ENCODE assay signal across 12 mouse cellular contexts in genomic region chr4:94554955-94555494, GRCm38 (mm10). TPM values are rescaled to one million over a fixed set of nuclear protein-coding genes. Genes with fewer than 3 reads are reported as not detected.
DNase-seq lines count a peak whose midpoint lies in the region; ATAC-seq lines count a peak whose summit lies in the region.
"Had no signal": no experiment of that assay in that cellular context is flagged by ENCODE, and none has a peak within 500 bp of the region (broad histone marks: within the 10 kb centered on the region; RNA-seq: fewer than 3 reads in every experiment).

No protein-coding gene starts in this region.

- no peaks in the 10 kb centered on the region for H3K27me3 ChIP-seq in kidney, embryonic 15.5 days
- no peaks in the 10 kb centered on the region for H3K27me3 ChIP-seq in hindbrain, embryonic 15.5 days
- no peaks in the 10 kb centered on the region for H3K27me3 ChIP-seq in midbrain, embryonic 15.5 days (replicated peaks)
- H3K27me3 ChIP-seq: Patski had no signal

- H3K9me3 ChIP-seq in kidney, embryonic 15.5 days (replicated peaks) = no peaks in the 10 kb centered on the region
- H3K9me3 ChIP-seq in hindbrain, embryonic 15.5 days = no peaks in the 10 kb centered on the region
- no peaks in the 10 kb centered on the region for H3K9me3 ChIP-seq in midbrain, embryonic 15.5 days

- peak overlapping the region; percentile 99 for H3K4me3 ChIP-seq in kidney, embryonic 15.5 days (replicated peaks)
- H3K4me3 ChIP-seq in hindbrain, embryonic 15.5 days = peak overlapping the region; percentile 83
- peak overlapping the region; percentile 100 for H3K4me3 ChIP-seq in midbrain, embryonic 15.5 days

- 93% methylated on average over 5 of the region's 5 CpGs for WGBS in kidney, embryonic 15.5 days
- 93% methylated on average over 5 of the region's 5 CpGs for WGBS in hindbrain, embryonic 15.5 days
- WGBS in midbrain, embryonic 15.5 days = 89% methylated on average over 5 of the region's 5 CpGs

- no peak for DNase-seq in kidney, adult 11 months
- peak; percentile 27 for DNase-seq in ZHBTc4 (ENCODE audit: low read depth, low spot score)
- no peak for DNase-seq in layer of hippocampus, postnatal 14 days (ENCODE audit: low spot score in 2 of 2)
- no peak for DNase-seq in gastrocnemius, postnatal 14 days
- no peak for DNase-seq in right cerebral cortex, adult 2 months (ENCODE audit: low spot score in 2 of 2)
- DNase-seq: cerebellum, adult 9-11 months; heart, adult 11 months; layer of hippocampus, postnatal 36 days had no signal

- H3K36me3 ChIP-seq in kidney, embryonic 15.5 days = 0 out of 2 replicates have a peak, but pooled peaks cover 3% of the 10 kb centered on the region
- no peaks in the 10 kb centered on the region for H3K36me3 ChIP-seq in hindbrain, embryonic 15.5 days
- no peaks in the 10 kb centered on the region for H3K36me3 ChIP-seq in midbrain, embryonic 15.5 days (replicated peaks)

- ATAC-seq in kidney, embryonic 15.5 days (replicated peaks; ENCODE audit: low FRiP score) = no peak
- ATAC-seq in hindbrain, embryonic 15.5 days (ENCODE audit: low FRiP score, low read depth) = no peak
- no peak for ATAC-seq in midbrain, embryonic 15.5 days (replicated peaks)
- ATAC-seq: Patski had no signal

- no peak overlapping the region for H3K27ac ChIP-seq in kidney, embryonic 15.5 days
- no peak overlapping the region for H3K27ac ChIP-seq in hindbrain, embryonic 15.5 days (replicated peaks)
- no peak overlapping the region for H3K27ac ChIP-seq in midbrain, embryonic 15.5 days

- intact Hi-C loops in gastrocnemius, postnatal 14 days (cut with DNase I; ENCODE audit: low total_unique reads) = no loop called here

- peak overlapping the region; percentile 63; the same call in 1 of the 2 replicates for H3K4me2 ChIP-seq in kidney, embryonic 15.5 days
- peak overlapping the region; percentile 69 for H3K4me2 ChIP-seq in hindbrain, embryonic 15.5 days
- peak overlapping the region; percentile 68; the same call in 1 of the 2 replicates for H3K4me2 ChIP-seq in midbrain, embryonic 15.5 days

- H3K9ac ChIP-seq in kidney, embryonic 15.5 days = no peak overlapping the region
- H3K9ac ChIP-seq in hindbrain, embryonic 15.5 days = no peak overlapping the region
- no peak overlapping the region for H3K9ac ChIP-seq in midbrain, embryonic 15.5 days

- peaks cover 9% of the 10 kb centered on the region; the same call in 1 of the 2 replicates for H3K4me1 ChIP-seq in kidney, embryonic 15.5 days
- peaks cover 15% of the 10 kb centered on the region for H3K4me1 ChIP-seq in hindbrain, embryonic 15.5 days (replicated peaks)
- peaks cover 19% of the 10 kb centered on the region for H3K4me1 ChIP-seq in midbrain, embryonic 15.5 days

RNA-seq across cellular contexts. Expression of gene Gm10306, which starts 1.3 kb away (rescaled TPM):
- polyA plus RNA-seq in kidney, embryonic 15.5 days (2015; fragmentation: Nextera tagmentation; extraction: Ambion mirVana) = not detected in 2 replicates
- polyA plus RNA-seq in hindbrain, embryonic 15.5 days (2015; fragmentation: Nextera tagmentation; extraction: Ambion mirVana) = not detected in 2 replicates
- polyA plus RNA-seq in midbrain, embryonic 15.5 days (2015; fragmentation: Nextera tagmentation; extraction: Ambion mirVana) = 0.70 TPM in 1 of 2 replicates, not detected in the other
- total RNA-seq in layer of hippocampus, postnatal 14 days (2021) = not detected
- total RNA-seq in gastrocnemius, postnatal 14 days (2021) = not detected
- total RNA-seq: layer of hippocampus, postnatal 36 days had no signal

RNA-seq across cellular contexts. Expression of gene Caap1, which starts 1.6 kb away (rescaled TPM):
- 23.6 and 23.9 TPM in 2 replicates for polyA plus RNA-seq in kidney, embryonic 15.5 days (2015; fragmentation: Nextera tagmentation; extraction: Ambion mirVana)
- polyA plus RNA-seq in hindbrain, embryonic 15.5 days (2015; fragmentation: Nextera tagmentation; extraction: Ambion mirVana) = 14.8 and 16.0 TPM in 2 replicates
- polyA plus RNA-seq in midbrain, embryonic 15.5 days (2015; fragmentation: Nextera tagmentation; extraction: Ambion mirVana) = 16.7 and 17.3 TPM in 2 replicates
- 10 to 100 TPM in 1 of 2 experiments, 1 to 10 TPM in 1; 9.4 to 10.8 TPM for total RNA-seq in layer of hippocampus, postnatal 14 days (2021)
- 1 to 10 TPM; 2.6 to 2.7 TPM for total RNA-seq in gastrocnemius, postnatal 14 days (2021)

RNA-seq across cellular contexts. Expression of gene Plaa, which starts 48.0 kb away (rescaled TPM):
- polyA plus RNA-seq in kidney, embryonic 15.5 days (2015; fragmentation: Nextera tagmentation; extraction: Ambion mirVana) = 70.7 and 75.6 TPM in 2 replicates
- polyA plus RNA-seq in hindbrain, embryonic 15.5 days (2015; fragmentation: Nextera tagmentation; extraction: Ambion mirVana) = 67.2 and 70.2 TPM in 2 replicates
- 72.6 and 74.9 TPM in 2 replicates for polyA plus RNA-seq in midbrain, embryonic 15.5 days (2015; fragmentation: Nextera tagmentation; extraction: Ambion mirVana)
- total RNA-seq in layer of hippocampus, postnatal 14 days (2021) = 10 to 100 TPM; 56.5 to 60.9 TPM
- total RNA-seq in gastrocnemius, postnatal 14 days (2021) = 10 to 100 TPM; 32.7 to 38.9 TPM

RNA-seq across cellular contexts. Expression of gene Ift74, which starts 59.3 kb away (rescaled TPM):
- polyA plus RNA-seq in kidney, embryonic 15.5 days (2015; fragmentation: Nextera tagmentation; extraction: Ambion mirVana) = 40.6 and 43.9 TPM in 2 replicates
- 21.7 and 23.3 TPM in 2 replicates for polyA plus RNA-seq in hindbrain, embryonic 15.5 days (2015; fragmentation: Nextera tagmentation; extraction: Ambion mirVana)
- polyA plus RNA-seq in midbrain, embryonic 15.5 days (2015; fragmentation: Nextera tagmentation; extraction: Ambion mirVana) = 20.5 and 23.1 TPM in 2 replicates
- total RNA-seq in layer of hippocampus, postnatal 14 days (2021) = 10 to 100 TPM; 23.8 to 29.4 TPM
- 1 to 10 TPM; 4.8 to 4.9 TPM for total RNA-seq in gastrocnemius, postnatal 14 days (2021)
